Mouse (Mus musculus): ENCODE results near the gene Csrnp2. TPM values are rescaled to one million over a fixed set of nuclear protein-coding genes. Genes with fewer than 3 reads are reported as not detected.
A peak's percentile ranks its signal among the peaks of the same experiment; 100 is the strongest.

Csrnp2 gene
- polyA plus RNA-seq, 1 experiment from 2014 or later, result 12.5 TPM

- Histone ChIP-seq H3K4me2 (no peak overlapping the region), H3K27ac (no peak overlapping the region), H3K36me3 (no peaks in the 10 kb centered on the region), H3K27me3 (peaks cover 11% of the 10 kb centered on the region), H3K9ac (no peak overlapping the region), H3K9me3 (no peaks in the 10 kb centered on the region), H3K4me1 (no peaks in the 10 kb centered on the region), H3K4me3 (no peak overlapping the region)
- ATAC-seq (ENCODE audit: borderline replicate concordance, extremely low read depth, low FRiP score, low TSS enrichment), result no peak
- 72% methylated on average over 7 of the region's 7 CpGs for WGBS
Measured at GRCm38 (mm10) chr15:100456356-100456991, 38.8 kb downstream of the Csrnp2 start.

- no peaks in the 10 kb centered on the region for H3K27me3 ChIP-seq
- no peaks in the 10 kb centered on the region for H3K9me3 ChIP-seq
- no peak overlapping the region for H3K9ac ChIP-seq
- no peak overlapping the region for H3K4me3 ChIP-seq
- 72% methylated on average over 11 of the region's 11 CpGs for WGBS
- H3K4me1 ChIP-seq, result peaks cover 6% of the 10 kb centered on the region; the same call in 1 of the 2 replicates
- no peaks in the 10 kb centered on the region for H3K36me3 ChIP-seq
- ATAC-seq (ENCODE audit: borderline replicate concordance, extremely low read depth, low FRiP score, low TSS enrichment), result no peak
- no peak overlapping the region for H3K4me2 ChIP-seq
- H3K27ac ChIP-seq, result no peak overlapping the region
Measured at GRCm38 (mm10) chr15:100452486-100452885, 42.8 kb downstream of the Csrnp2 start.

GRCm38 (mm10) chr15:100451245-100451644 is 44.0 kb downstream of the Csrnp2 start:
- peaks cover 6% of the 10 kb centered on the region; the same call in 1 of the 2 replicates for H3K4me1 ChIP-seq
- no peak overlapping the region for H3K4me3 ChIP-seq
- no peaks in the 10 kb centered on the region for H3K27me3 ChIP-seq
- no peaks in the 10 kb centered on the region for H3K9me3 ChIP-seq
- 0 out of 2 replicates have a peak overlapping the region, but pooled peaks have one; percentile 13 for H3K4me2 ChIP-seq
- peak; percentile 31; the same call in 1 of the 2 replicates for ATAC-seq (ENCODE audit: borderline replicate concordance, extremely low read depth, low FRiP score, low TSS enrichment)
- H3K9ac ChIP-seq, result no peak overlapping the region
- 45% methylated on average over 16 of the region's 16 CpGs for WGBS
- no peak overlapping the region for H3K27ac ChIP-seq
- H3K36me3 ChIP-seq, result no peaks in the 10 kb centered on the region

- Histone ChIP-seq H3K36me3 (no peaks in the 10 kb centered on the region), H3K4me3 (no peak overlapping the region), H3K9ac (no peak overlapping the region), H3K27ac (no peak overlapping the region), H3K4me1 (peaks cover 6% of the 10 kb centered on the region; the same call in 1 of the 2 replicates), H3K9me3 (no peaks in the 10 kb centered on the region), H3K27me3 (no peaks in the 10 kb centered on the region), H3K4me2 (no peak overlapping the region)
- no peak for ATAC-seq (ENCODE audit: borderline replicate concordance, extremely low read depth, low FRiP score, low TSS enrichment)
- 92% methylated on average over 3 of the region's 3 CpGs for whole genome bisulfite sequencing
Measured at GRCm38 (mm10) chr15:100449495-100449894, 45.8 kb downstream of the Csrnp2 start.

- Histone ChIP-seq H3K27ac (no peak overlapping the region), H3K9me3 (no peaks in the 10 kb centered on the region), H3K27me3 (no peaks in the 10 kb centered on the region), H3K9ac (no peak overlapping the region), H3K4me1 (peaks cover 11% of the 10 kb centered on the region), H3K4me3 (no peak overlapping the region), H3K36me3 (no peaks in the 10 kb centered on the region), H3K4me2 (no peak overlapping the region)
- WGBS, result 63% methylated on average over 4 of the region's 4 CpGs
- ATAC-seq (ENCODE audit: borderline replicate concordance, extremely low read depth, low FRiP score, low TSS enrichment), result no peak
Measured at GRCm38 (mm10) chr15:100448572-100448971, 46.7 kb downstream of the Csrnp2 start.

- WGBS, result 71% methylated on average over 2 of the region's 2 CpGs
- Histone ChIP-seq H3K27me3 (no peaks in the 10 kb centered on the region), H3K4me2 (no peak overlapping the region), H3K9me3 (no peaks in the 10 kb centered on the region), H3K4me1 (peaks cover 13% of the 10 kb centered on the region), H3K36me3 (no peaks in the 10 kb centered on the region), H3K27ac (no peak overlapping the region), H3K9ac (no peak overlapping the region), H3K4me3 (no peak overlapping the region)
- ATAC-seq (ENCODE audit: borderline replicate concordance, extremely low read depth, low FRiP score, low TSS enrichment), result no peak
Measured at GRCm38 (mm10) chr15:100446887-100447286, 48.4 kb downstream of the Csrnp2 start.

GRCm38 (mm10) chr15:100443126-100443922 is 52.0 kb downstream of the Csrnp2 start:
- peak overlapping the region; percentile 39 for H3K27ac ChIP-seq
- H3K36me3 ChIP-seq, result no peaks in the 10 kb centered on the region
- WGBS, result 2% methylated on average over 30 of the region's 31 CpGs
- H3K9me3 ChIP-seq, result no peaks in the 10 kb centered on the region
- no peaks in the 10 kb centered on the region for H3K27me3 ChIP-seq
- peaks cover 7% of the 10 kb centered on the region for H3K4me1 ChIP-seq
- H3K9ac ChIP-seq, result peak overlapping the region; percentile 40
- H3K4me2 ChIP-seq, result peak overlapping the region; percentile 52
- ATAC-seq (ENCODE audit: borderline replicate concordance, extremely low read depth, low FRiP score, low TSS enrichment), result peak; percentile 95
- H3K4me3 ChIP-seq, result peak overlapping the region; percentile 44

- H3K27me3 ChIP-seq, result no peaks in the 10 kb centered on the region
- H3K4me2 ChIP-seq, result no peak overlapping the region
- no peak overlapping the region for H3K4me3 ChIP-seq
- no peak overlapping the region for H3K27ac ChIP-seq
- no peaks in the 10 kb centered on the region for H3K9me3 ChIP-seq
- 40% methylated on average over 10 of the region's 10 CpGs for WGBS
- no peak for ATAC-seq (ENCODE audit: borderline replicate concordance, extremely low read depth, low FRiP score, low TSS enrichment)
- H3K36me3 ChIP-seq, result no peaks in the 10 kb centered on the region
- H3K9ac ChIP-seq, result no peak overlapping the region
- no peaks in the 10 kb centered on the region for H3K4me1 ChIP-seq
Measured at GRCm38 (mm10) chr15:100436518-100436917, 58.8 kb downstream of the Csrnp2 start.

GRCm38 (mm10) chr15:100436112-100436511 is 59.2 kb downstream of the Csrnp2 start:
- Histone ChIP-seq H3K36me3 (no peaks in the 10 kb centered on the region), H3K27ac (no peak overlapping the region), H3K27me3 (no peaks in the 10 kb centered on the region), H3K9ac (no peak overlapping the region), H3K4me1 (no peaks in the 10 kb centered on the region), H3K9me3 (no peaks in the 10 kb centered on the region), H3K4me2 (no peak overlapping the region), H3K4me3 (no peak overlapping the region)
- ATAC-seq (ENCODE audit: borderline replicate concordance, extremely low read depth, low FRiP score, low TSS enrichment), result no peak
- 63% methylated on average over 4 of the region's 4 CpGs for WGBS

- H3K4me1 ChIP-seq, result no peaks in the 10 kb centered on the region
- H3K36me3 ChIP-seq, result no peaks in the 10 kb centered on the region
- no peak overlapping the region for H3K9ac ChIP-seq
- no peak overlapping the region for H3K4me2 ChIP-seq
- H3K27me3 ChIP-seq, result no peaks in the 10 kb centered on the region
- WGBS, result 58% methylated on average over 4 of the region's 4 CpGs
- ATAC-seq (ENCODE audit: borderline replicate concordance, extremely low read depth, low FRiP score, low TSS enrichment), result no peak
- H3K4me3 ChIP-seq, result no peak overlapping the region
- H3K27ac ChIP-seq, result no peak overlapping the region
- H3K9me3 ChIP-seq, result no peaks in the 10 kb centered on the region
Measured at GRCm38 (mm10) chr15:100433234-100433633, 62.1 kb downstream of the Csrnp2 start.

- H3K4me3 ChIP-seq, result no peak overlapping the region
- H3K4me1 ChIP-seq, result no peaks in the 10 kb centered on the region
- 57% methylated on average over 11 of the region's 11 CpGs for WGBS
- no peaks in the 10 kb centered on the region for H3K9me3 ChIP-seq
- H3K36me3 ChIP-seq, result no peaks in the 10 kb centered on the region
- ATAC-seq (ENCODE audit: borderline replicate concordance, extremely low read depth, low FRiP score, low TSS enrichment), result no peak
- no peak overlapping the region for H3K27ac ChIP-seq
- no peak overlapping the region for H3K9ac ChIP-seq
- H3K4me2 ChIP-seq, result no peak overlapping the region
- H3K27me3 ChIP-seq, result peaks cover 13% of the 10 kb centered on the region
Measured at GRCm38 (mm10) chr15:100429959-100430565, 65.2 kb downstream of the Csrnp2 start.
